Mouse (Mus musculus) retina, embryonic 14.5 days (tissue): ENCODE measurements around the gene Selenok.
A peak's percentile ranks its signal among the peaks of the same experiment; 100 is the strongest.

Source experiments
- DNase-seq: peaks from one replicate; pipeline ENCODE4 v3.0.0-alpha.2; 2015; ENCODE audit warnings: low spot score

Gene Selenok

GRCm38 (mm10) chr14:29996000-29996751 lies 28.1 kb downstream of the Selenok start:
- no peak for DNase-seq

DNA sequence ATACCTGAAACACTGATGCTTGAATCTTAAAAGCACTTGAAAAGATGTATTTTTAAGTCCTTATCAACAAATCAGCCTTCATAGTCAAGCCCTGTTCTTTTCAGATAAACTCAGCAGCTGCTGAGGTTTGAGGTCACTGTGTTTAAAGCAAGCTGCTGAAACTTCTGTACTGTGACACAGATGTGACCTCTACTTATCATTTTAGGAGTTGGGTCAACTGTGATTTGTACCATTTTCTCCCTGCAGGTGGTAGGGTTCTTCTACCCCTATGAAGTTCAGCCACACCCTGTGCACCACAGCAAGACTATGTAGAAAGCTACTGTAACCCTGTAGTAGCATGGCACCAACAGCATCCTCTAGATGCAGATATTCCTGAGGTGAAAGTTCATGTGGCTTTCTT lies 29.2 kb downstream of the Selenok start:
- DNase-seq = no peak

DNA sequence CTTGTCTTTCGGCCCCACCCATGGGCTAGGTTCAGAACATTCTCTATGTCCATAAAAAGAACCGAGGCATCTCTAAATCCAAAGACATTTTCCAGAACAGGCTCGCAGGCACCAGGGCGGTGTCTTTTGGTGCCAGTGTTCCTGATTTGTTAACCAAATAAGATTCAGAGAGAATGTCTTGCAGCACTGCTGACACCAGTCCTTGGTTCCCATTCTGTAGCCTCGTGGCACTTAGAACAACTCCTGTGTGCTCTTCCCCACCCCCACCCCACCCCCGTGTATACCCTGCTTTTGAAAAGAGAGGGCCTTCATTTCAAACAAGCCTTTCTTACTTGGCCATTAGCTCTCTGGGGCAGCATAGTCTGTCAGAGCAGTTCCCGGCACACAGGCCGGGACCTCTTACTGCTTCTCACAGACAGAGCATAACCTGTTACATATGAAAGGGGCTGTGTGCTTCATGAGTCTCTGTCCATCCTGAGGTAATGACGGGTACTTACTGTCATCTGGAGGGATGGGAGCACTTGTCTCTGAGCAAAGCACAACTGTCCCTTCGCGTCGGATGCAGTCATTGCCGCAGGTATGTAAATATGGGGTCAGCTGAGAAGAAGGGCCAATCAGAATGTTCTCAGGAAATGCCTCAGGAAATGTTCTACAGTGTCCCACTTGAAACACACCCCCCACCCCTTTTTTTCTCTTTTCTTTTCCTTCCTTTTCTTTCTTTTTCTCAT lies 30.8 kb downstream of the Selenok start:
- DNase-seq = no peak

DNA sequence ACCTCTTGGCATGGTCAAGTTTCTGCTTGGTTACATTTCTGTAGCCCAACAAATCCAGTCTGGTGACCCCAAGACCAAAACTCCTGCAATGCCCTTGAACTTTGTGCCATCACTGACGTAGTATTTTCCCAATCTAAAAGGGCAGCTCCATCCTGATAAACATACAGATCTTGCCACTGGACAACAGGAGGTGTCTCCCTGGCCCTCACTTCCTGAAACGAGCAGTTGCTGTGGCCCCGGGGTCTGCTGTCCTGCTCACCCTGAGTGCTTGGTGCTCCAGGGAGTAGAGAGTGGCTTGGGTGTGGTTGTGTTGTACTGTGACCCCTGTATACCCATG lies 31.3 kb downstream of the Selenok start:
- no peak for DNase-seq

DNA sequence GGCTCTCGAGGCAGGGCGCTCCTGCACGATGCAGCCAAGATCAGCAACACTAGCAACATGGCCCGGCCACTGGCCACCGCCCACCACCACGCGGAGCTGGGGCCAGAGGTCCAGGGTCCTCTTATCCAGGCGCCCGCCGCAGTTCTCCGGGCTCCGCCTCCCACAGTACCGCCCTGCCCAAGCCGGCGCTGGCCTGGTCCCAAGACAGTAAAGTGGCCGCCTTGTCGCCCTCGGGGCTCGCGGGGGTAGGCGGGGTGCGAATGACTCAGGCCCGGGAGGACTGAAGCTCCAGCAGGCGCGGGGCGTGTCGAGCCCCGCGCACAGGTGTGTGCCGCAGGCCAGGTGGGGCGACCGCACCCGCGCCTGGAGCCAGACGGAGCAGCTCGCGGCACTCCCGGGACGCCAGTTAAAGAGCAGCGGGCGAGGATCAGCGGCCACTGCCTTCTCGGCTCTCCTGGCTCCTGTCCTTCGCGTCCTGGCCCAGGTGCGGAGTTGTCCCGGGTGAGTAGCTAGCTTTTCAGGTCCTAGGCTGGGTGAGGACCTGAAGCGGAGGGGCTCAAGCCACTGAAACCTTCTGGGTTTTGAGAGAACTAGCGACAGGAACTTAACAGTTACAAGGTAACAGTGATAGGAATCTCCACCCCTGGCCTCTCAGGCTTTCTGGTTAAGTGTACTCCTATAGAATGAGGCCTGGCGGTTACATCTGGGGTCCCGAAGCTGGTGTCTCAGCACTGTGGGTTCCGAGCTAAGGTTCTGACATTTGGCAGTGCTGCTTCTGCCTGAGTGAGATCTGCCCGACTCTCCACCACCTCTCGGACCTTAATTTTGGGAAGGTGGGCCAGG lies 40.8 kb downstream of the Selenok start, which contains the start of the genes Il17rb and Chdh:
Il17rb (minus strand) TSS at position 164 of the 843 bp plus-strand sequence.
Chdh (plus strand) TSS at position 291 of the 843 bp plus-strand sequence.
- peak; percentile 61 for DNase-seq

DNA sequence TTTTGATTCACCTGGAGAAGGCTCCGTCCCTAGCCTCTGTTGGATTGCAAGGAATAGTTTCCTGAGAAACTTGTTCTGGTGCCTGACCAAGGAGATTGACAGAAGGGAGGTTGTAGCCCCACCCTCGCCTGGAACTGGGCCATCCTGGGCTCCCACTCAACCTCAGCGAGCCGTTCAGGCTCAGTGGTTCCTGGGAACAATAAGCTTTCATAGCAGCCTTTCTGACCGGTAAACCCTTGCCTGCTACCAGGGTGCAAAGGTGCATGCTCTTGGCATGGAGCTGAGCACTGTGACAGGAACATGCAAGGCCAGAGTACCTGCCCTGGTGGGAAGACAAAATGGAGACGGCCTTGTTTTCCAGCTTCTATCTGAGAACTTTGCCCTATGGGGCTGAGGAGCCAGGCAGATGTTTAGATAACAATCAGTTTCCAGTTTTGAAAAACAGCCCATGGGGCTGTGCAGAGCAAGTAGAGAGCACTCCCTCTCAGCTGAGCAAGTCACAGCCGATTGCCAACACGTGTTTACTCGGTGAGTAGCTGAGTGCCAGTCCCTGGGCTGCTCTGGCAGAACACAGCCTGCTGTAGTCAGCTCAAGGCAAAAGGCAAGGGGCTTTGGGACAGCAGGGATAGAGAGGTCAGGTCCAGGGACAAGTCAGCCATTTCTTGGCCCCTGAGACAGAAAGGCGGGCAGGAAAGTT lies 41.9 kb downstream of the Selenok start:
- DNase-seq = no peak

GRCm38 (mm10) chr14:30011886-30012560 lies 43.9 kb downstream of the Selenok start:
- DNase-seq = no peak

DNA sequence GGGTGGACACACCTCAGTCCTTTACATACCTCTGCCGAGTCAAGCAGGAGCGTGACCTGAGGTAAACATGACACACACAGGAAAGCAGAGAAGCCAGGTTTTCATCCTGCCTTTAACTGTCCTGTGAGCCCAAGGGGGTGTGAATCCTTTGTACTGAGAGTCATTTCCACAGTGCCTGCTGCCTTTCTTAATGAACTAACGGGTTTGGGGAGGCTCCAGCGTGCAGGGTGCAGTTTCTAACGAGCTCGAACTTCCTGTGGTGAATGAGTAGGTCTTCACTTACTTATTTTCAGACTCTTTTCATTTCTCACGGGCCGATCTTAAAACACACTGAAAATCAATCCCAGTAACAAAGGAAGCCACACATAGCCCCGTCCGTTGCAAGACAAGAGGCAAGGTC lies 46.4 kb downstream of the Selenok start:
- no peak for DNase-seq

GRCm38 (mm10) chr14:30015008-30015407 lies 46.9 kb downstream of the Selenok start:
- no peak for DNase-seq

GRCm38 (mm10) chr14:30016666-30017065 lies 48.6 kb downstream of the Selenok start:
- DNase-seq = no peak

- DNase-seq = no peak
These were observed 49.8 kb downstream of the Selenok start for GRCm38 (mm10) chr14:30017794-30018462.

DNA sequence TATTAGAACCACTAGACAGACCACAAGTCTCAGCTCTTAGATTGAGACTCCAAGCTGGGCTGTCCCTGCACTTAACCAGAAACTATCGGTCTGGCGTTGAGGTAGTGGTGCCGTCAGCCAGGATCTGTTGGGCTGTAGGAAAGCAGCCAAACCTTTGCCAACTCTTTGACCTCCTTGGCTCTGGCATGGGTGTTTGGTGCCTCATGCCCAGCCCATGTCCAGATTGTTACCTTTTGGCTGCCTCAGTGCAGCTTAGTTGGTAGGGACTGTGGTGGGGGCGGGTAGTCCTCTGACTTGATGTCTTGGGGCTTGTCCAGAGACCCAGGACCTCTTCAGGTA lies 50.3 kb downstream of the Selenok start:
- no peak for DNase-seq

GRCm38 (mm10) chr14:30018846-30019245 lies 50.7 kb downstream of the Selenok start:
- DNase-seq = no peak

- DNase-seq = no peak
These were observed 51.3 kb downstream of the Selenok start for GRCm38 (mm10) chr14:30019375-30019774.

GRCm38 (mm10) chr14:30019792-30020575 lies 51.9 kb downstream of the Selenok start:
- DNase-seq = no peak

GRCm38 (mm10) chr14:30022471-30022870 lies 54.4 kb downstream of the Selenok start:
- DNase-seq = no peak

DNA sequence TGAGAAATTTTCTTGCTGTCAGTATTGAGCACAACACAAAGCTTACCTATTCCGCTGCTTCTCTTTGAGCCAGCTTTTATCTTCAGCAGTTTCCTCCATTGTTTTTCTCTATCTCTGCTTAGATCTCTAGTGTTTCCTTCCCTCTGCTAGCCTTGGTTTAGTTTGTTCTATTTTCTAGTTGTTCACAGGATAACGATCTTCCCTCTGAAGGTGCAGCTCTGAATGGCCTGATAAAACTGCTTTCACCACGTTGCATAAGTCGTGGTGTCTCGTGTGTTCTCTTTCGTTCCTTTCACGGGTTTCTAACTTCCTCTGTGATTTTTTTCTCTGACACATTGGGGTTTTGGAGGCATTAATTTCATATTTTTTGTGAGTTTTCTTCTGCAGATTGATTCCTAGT lies 56.3 kb downstream of the Selenok start:
- DNase-seq = no peak
